Mouse (Mus musculus): ENCODE measurements around the gene Iqsec2. TPM values are rescaled to one million over a fixed set of nuclear protein-coding genes. Genes with fewer than 3 reads are reported as not detected.

Iqsec2 gene
- 6.6 and 9.0 TPM in 2 replicates for polyA plus RNA-seq (2012; rRNA removed)

GRCm38 (mm10) chrX:152143941-152144741 is at the start of gene Iqsec2:
Gene Iqsec2, plus strand, starts transcription at chrX:152144268.
- no peak for DNase-seq (ENCODE audit: low read depth)

GRCm38 (mm10) chrX:152097572-152097971 is 46.5 kb upstream of the Iqsec2 start:
- DNase-seq (ENCODE audit: low read depth), result no peak

- DNase-seq (ENCODE audit: low read depth), result no peak
Measured at GRCm38 (mm10) chrX:152121687-152122086, 22.4 kb upstream of the Iqsec2 start.

- no peak for DNase-seq (ENCODE audit: low read depth)
Measured at GRCm38 (mm10) chrX:152130777-152131176, 13.3 kb upstream of the Iqsec2 start.

GRCm38 (mm10) chrX:152132029-152132428 is 12.0 kb upstream of the Iqsec2 start:
- no peak for DNase-seq (ENCODE audit: low read depth)

- no peak for DNase-seq (ENCODE audit: low read depth)
Measured at GRCm38 (mm10) chrX:152135195-152135594, 8.9 kb upstream of the Iqsec2 start.

GRCm38 (mm10) chrX:152144742-152145214 is 710 bp downstream of the Iqsec2 start:
- no peak for DNase-seq (ENCODE audit: low read depth)

GRCm38 (mm10) chrX:152146150-152146549 is 2.1 kb downstream of the Iqsec2 start:
- DNase-seq (ENCODE audit: low read depth), result no peak

- no peak for DNase-seq (ENCODE audit: low read depth)
Measured at GRCm38 (mm10) chrX:152146691-152147090, 2.6 kb downstream of the Iqsec2 start.

- no peak for DNase-seq (ENCODE audit: low read depth)
Measured at GRCm38 (mm10) chrX:152147451-152148116, 3.5 kb downstream of the Iqsec2 start.

- no peak for DNase-seq (ENCODE audit: low read depth)
Measured at GRCm38 (mm10) chrX:152148706-152149105, 4.6 kb downstream of the Iqsec2 start.

- no peak for DNase-seq (ENCODE audit: low read depth)
Measured at GRCm38 (mm10) chrX:152151709-152152108, 7.6 kb downstream of the Iqsec2 start.

- no peak for DNase-seq (ENCODE audit: low read depth)
Measured at GRCm38 (mm10) chrX:152158294-152158693, 14.2 kb downstream of the Iqsec2 start.

GRCm38 (mm10) chrX:152161404-152161803 is 17.3 kb downstream of the Iqsec2 start:
- DNase-seq (ENCODE audit: low read depth), result no peak

GRCm38 (mm10) chrX:152164061-152164460 is 20.0 kb downstream of the Iqsec2 start:
- DNase-seq (ENCODE audit: low read depth), result no peak

GRCm38 (mm10) chrX:152166161-152166560 is 22.1 kb downstream of the Iqsec2 start:
- no peak for DNase-seq (ENCODE audit: low read depth)

- no peak for DNase-seq (ENCODE audit: low read depth)
Measured at GRCm38 (mm10) chrX:152168521-152168920, 24.5 kb downstream of the Iqsec2 start.

GRCm38 (mm10) chrX:152171041-152172026 is 27.3 kb downstream of the Iqsec2 start:
- no peak for DNase-seq (ENCODE audit: low read depth)

- no peak for DNase-seq (ENCODE audit: low read depth)
Measured at GRCm38 (mm10) chrX:152172487-152172935, 28.4 kb downstream of the Iqsec2 start.

GRCm38 (mm10) chrX:152175284-152175683 is 31.2 kb downstream of the Iqsec2 start:
- DNase-seq (ENCODE audit: low read depth), result no peak

- DNase-seq (ENCODE audit: low read depth), result no peak
Measured at GRCm38 (mm10) chrX:152177897-152178296, 33.8 kb downstream of the Iqsec2 start.

Data from gonadal fat pad, adult 2 months (tissue).